Mouse (Mus musculus) hindbrain, embryonic 12.5 days (tissue): Measurements from ENCODE around the gene March2. TPM values are rescaled to one million over a fixed set of nuclear protein-coding genes. Genes with fewer than 3 reads are reported as not detected.

Experiments used
- ATAC-seq: fragments of 200-750 bp; cut with Nextera tagmentation; 2 replicates; pipeline ENCODE4 v1.8.0; 2017; ENCODE audit warnings: moderate TSS enrichment; ENCODE audit not compliant: low FRiP score
- H3K27ac ChIP-seq: fragments of 300-500 bp; sonication (generic); 2 replicates; pipeline ENCODE4 v1.5.1; 2016; ENCODE audit warnings: mild to moderate bottlenecking
- H3K27me3 ChIP-seq: fragments of 300-500 bp; sonication (generic); 2 replicates; pipeline ENCODE4 v1.6.1; 2016; ENCODE audit warnings: mild to moderate bottlenecking
- H3K36me3 ChIP-seq: fragments of 300-500 bp; sonication (generic); 2 replicates; pipeline ENCODE4 v1.6.1; 2016; ENCODE audit warnings: mild to moderate bottlenecking
- H3K4me1 ChIP-seq: fragments of 300-500 bp; sonication (generic); 2 replicates; pipeline ENCODE4 v1.6.1; 2016
- H3K4me2 ChIP-seq: fragments of 300-500 bp; sonication (generic); replicated peaks from 2 replicates; pipeline ENCODE4 v1.6.1; 2016; ENCODE audit warnings: mild to moderate bottlenecking
- H3K4me3 ChIP-seq: fragments of 300-500 bp; sonication (generic); 2 replicates; pipeline ENCODE4 v1.5.1; 2016; ENCODE audit warnings: mild to moderate bottlenecking
- H3K9ac ChIP-seq: fragments of 300-500 bp; sonication (generic); 2 replicates; pipeline ENCODE4 v1.6.1; 2016; ENCODE audit warnings: mild to moderate bottlenecking, moderate library complexity
- H3K9me3 ChIP-seq: fragments of 300-500 bp; sonication (generic); replicated peaks from 2 replicates; pipeline ENCODE4 v1.6.1; 2016; ENCODE audit warnings: mild to moderate bottlenecking
- WGBS: fragments of 180-500 bp; shearing (Covaris S2); methylation state at CpG from one replicate; pipeline ENCODE4 v1.1.7; 2016; 5-methylcytosine and 5-hydroxymethylcytosine counted together
- polyA plus RNA-seq: library from polyadenylated mRNA; unstranded; fragments of >200 nt; fragmentation: Nextera tagmentation; extraction: Ambion mirVana; gene quantifications from 2 replicates; pipeline ENCODE4 v1.2.1, GENCODE M21; 2016

March2 gene
- polyA plus RNA-seq, 1 experiment from 2014 or later = 53.4 TPM

DNA sequence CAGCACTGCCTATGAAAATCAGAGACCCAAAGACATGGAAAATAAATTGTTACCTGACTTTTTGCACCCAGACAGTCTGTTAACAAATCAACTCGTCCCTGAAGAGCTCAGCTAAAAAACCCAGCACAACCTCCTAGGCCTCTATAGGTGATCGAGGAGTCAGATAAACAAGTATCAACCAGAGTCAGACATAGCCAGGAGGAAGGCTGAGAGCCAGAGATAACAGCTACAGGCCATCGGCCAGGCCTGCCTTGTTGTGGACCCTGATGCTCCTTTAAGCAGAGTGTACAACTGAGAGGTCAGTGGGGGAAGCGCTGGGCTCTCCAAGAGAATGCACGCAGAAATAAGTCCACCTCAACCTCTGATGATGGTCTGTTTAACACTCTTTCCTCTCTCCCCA lies 5.2 kb downstream of the March2 start:
- H3K4me2 ChIP-seq = no peak overlapping the region
- H3K36me3 ChIP-seq = peaks cover 23% of the 10 kb centered on the region
- H3K4me3 ChIP-seq = no peak overlapping the region
- no peak for ATAC-seq
- H3K9me3 ChIP-seq = no peaks in the 10 kb centered on the region
- no peaks in the 10 kb centered on the region for H3K27me3 ChIP-seq
- peaks cover 3% of the 10 kb centered on the region; the same call in 1 of the 2 replicates for H3K4me1 ChIP-seq
- H3K27ac ChIP-seq = no peak overlapping the region
- 85% methylated on average over 5 of the region's 5 CpGs for WGBS
- H3K9ac ChIP-seq = no peak overlapping the region

- Histone ChIP-seq H3K4me3 (no peak overlapping the region), H3K9ac (no peak overlapping the region), H3K27me3 (no peaks in the 10 kb centered on the region), H3K9me3 (no peaks in the 10 kb centered on the region), H3K27ac (no peak overlapping the region), H3K4me1 (no peaks in the 10 kb centered on the region), H3K36me3 (peaks cover 46% of the 10 kb centered on the region), H3K4me2 (no peak overlapping the region)
- no peak for ATAC-seq
- 79% methylated on average over 3 of the region's 3 CpGs for WGBS
Observed at GRCm38 (mm10) chr17:33709834-33710233, 8.6 kb downstream of the March2 start.

DNA sequence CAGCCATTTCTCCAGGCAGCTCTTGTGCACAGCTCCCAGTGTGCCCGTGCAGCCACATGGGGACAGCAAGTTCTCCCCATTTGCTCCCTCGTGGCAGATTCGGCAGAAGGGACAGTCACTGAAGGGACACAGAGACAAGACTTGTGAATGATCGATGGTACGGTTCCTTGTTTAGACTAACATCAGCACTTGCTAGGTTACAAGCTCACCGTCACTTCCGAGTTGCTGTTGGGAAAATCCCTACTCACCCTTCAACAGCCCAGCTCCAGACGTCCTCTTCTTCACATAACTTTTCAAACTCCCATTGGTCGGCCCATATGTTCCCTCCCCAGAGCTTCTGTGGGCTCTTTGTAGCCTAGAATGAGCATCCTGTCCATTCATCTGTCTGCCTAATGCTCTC lies 15.4 kb downstream of the March2 start:
- WGBS = 88% methylated on average over 9 of the region's 9 CpGs

DNA sequence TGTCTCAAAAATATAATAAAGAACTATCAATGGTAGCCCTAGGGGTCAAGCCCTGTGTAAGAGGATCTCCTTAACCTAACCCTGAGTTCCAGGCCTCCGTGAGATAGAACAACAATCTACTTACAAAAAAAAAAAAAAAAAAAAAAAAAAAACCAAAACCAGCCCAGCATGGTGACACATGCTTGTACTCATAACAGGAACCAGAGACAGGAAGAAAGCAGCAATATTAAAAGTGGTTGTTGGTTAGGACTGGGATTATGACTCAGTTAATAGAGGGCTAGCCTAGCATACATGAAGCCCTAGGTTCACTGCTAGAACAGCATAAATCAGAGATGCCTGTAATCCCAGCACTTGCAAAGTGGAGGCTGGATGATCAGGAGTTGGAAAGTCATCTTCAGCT lies 16.3 kb downstream of the March2 start:
- Histone ChIP-seq H3K36me3 (peaks cover 57% of the 10 kb centered on the region), H3K4me3 (no peak overlapping the region), H3K27me3 (no peaks in the 10 kb centered on the region), H3K9me3 (no peaks in the 10 kb centered on the region), H3K27ac (no peak overlapping the region), H3K4me2 (no peak overlapping the region), H3K9ac (no peak overlapping the region), H3K4me1 (no peaks in the 10 kb centered on the region)
- 78% methylated on average over 1 of the region's 1 CpGs for WGBS
- ATAC-seq = no peak

More for the DNA sequence above, 15.4 kb downstream of the March2 start:
- Histone ChIP-seq H3K4me1 (no peaks in the 10 kb centered on the region), H3K4me3 (no peak overlapping the region), H3K36me3 (peaks cover 56% of the 10 kb centered on the region), H3K27me3 (no peaks in the 10 kb centered on the region), H3K27ac (no peak overlapping the region), H3K4me2 (no peak overlapping the region), H3K9me3 (no peaks in the 10 kb centered on the region), H3K9ac (no peak overlapping the region)
- no peak for ATAC-seq

GRCm38 (mm10) chr17:33695471-33695870 lies 23.0 kb downstream of the March2 start:
- H3K4me2 ChIP-seq = no peak overlapping the region
- no peak for ATAC-seq
- H3K36me3 ChIP-seq = peaks cover 63% of the 10 kb centered on the region
- no peak overlapping the region for H3K4me3 ChIP-seq
- WGBS = 74% methylated on average over 1 of the region's 1 CpGs
- H3K9me3 ChIP-seq = no peaks in the 10 kb centered on the region
- no peaks in the 10 kb centered on the region for H3K27me3 ChIP-seq
- H3K9ac ChIP-seq = no peak overlapping the region
- H3K27ac ChIP-seq = no peak overlapping the region
- H3K4me1 ChIP-seq = no peaks in the 10 kb centered on the region

DNA sequence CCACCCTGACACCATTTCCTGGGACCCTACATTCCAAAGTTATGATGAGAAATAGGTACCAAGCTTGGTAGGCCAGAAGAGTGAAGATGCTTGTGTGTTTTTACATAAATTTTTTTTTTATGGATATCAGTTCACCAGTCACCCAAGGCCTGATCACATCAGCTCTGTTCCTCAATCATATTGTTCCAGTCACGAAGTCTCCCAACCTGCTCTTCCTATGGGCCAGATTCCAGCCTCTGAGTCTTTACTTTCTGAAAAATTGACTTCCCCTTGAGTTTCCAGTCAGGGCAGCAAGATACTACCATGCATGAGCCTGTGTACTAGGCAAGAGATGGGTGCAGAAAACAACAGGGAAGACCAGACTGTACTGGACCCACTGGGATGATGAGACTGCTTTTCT lies 31.7 kb downstream of the March2 start, which contains the start of gene Hnrnpm:
Gene Hnrnpm (minus strand): TSS at position 101 of the 400 bp plus-strand sequence.
- peak within 1 kb of the TSS; percentile 83; the same call in 1 of the 2 replicates for H3K9ac ChIP-seq
- 90% methylated on average over 1 of the region's 1 CpGs for WGBS

GRCm38 (mm10) chr17:33685249-33685653 lies 33.2 kb downstream of the March2 start:
- under 1% methylated on average over 42 of the region's 42 CpGs for WGBS
- H3K27me3 ChIP-seq = no peaks in the 10 kb centered on the region
- no peaks in the 10 kb centered on the region for H3K36me3 ChIP-seq
- peak overlapping the region; percentile 83 for H3K9ac ChIP-seq
- peaks cover 35% of the 10 kb centered on the region for H3K4me1 ChIP-seq
- ATAC-seq = peak; percentile 98
- peak overlapping the region; percentile 78 for H3K4me3 ChIP-seq
- peak overlapping the region; percentile 92 for H3K27ac ChIP-seq
- H3K4me2 ChIP-seq = peak overlapping the region; percentile 96
- H3K9me3 ChIP-seq = no peaks in the 10 kb centered on the region

More for the DNA sequence above, 31.7 kb downstream of the March2 start, which contains the start of gene Hnrnpm:
- Histone ChIP-seq H3K9me3 (no peaks in the 10 kb centered on the region), H3K4me2 (peak within 1 kb of the TSS; percentile 96), H3K27ac (peak within 1 kb of the TSS; percentile 92; the same call in 1 of the 2 replicates), H3K36me3 (peaks cover 7% of the 10 kb centered on the region), H3K4me1 (peaks cover 30% of the 10 kb centered on the region), H3K27me3 (no peaks in the 10 kb centered on the region), H3K4me3 (peak within 1 kb of the TSS; percentile 78)
- no peak for ATAC-seq

DNA sequence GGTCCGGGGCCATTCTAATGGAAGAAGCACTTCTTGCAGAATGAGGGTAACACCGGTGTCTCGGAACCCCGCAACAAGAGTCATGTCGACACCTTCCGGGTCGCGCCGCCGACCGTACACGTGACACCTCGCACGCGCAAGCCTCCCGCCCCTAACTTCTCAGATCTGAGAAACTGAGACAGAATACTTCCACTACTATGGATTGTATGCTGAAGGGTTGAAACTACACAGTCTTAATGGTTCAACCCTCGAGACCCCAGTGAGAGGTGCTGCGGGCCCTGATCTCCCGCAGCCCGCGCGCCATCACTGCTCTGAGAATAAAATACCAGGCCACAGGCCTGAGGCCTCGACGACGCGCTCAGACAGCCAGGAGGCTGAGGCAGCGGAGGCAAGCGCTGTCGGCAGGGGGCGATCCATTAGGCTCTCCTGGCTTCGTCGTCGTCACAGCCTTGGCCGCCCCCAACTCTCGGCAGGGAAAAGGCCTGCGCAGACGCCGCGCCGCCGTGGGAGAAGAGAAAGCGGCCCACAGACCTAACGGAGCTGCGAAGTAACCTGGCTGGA lies 33.7 kb downstream of the March2 start:
- no peaks in the 10 kb centered on the region for H3K9me3 ChIP-seq
- peak overlapping the region; percentile 92 for H3K27ac ChIP-seq
- no peaks in the 10 kb centered on the region for H3K36me3 ChIP-seq
- H3K9ac ChIP-seq = peak overlapping the region; percentile 83
- WGBS = under 1% methylated on average over 41 of the region's 44 CpGs
- H3K27me3 ChIP-seq = no peaks in the 10 kb centered on the region
- H3K4me3 ChIP-seq = peak overlapping the region; percentile 78
- H3K4me2 ChIP-seq = peak overlapping the region; percentile 96
- peaks cover 36% of the 10 kb centered on the region for H3K4me1 ChIP-seq
- ATAC-seq = peak; percentile 91

GRCm38 (mm10) chr17:33681767-33682166 lies 36.7 kb downstream of the March2 start:
- Histone ChIP-seq H3K36me3 (peaks cover 8% of the 10 kb centered on the region; the same call in 1 of the 2 replicates), H3K9ac (no peak overlapping the region), H3K9me3 (no peaks in the 10 kb centered on the region), H3K27ac (no peak overlapping the region), H3K4me2 (peak overlapping the region; percentile 96), H3K4me1 (peaks cover 39% of the 10 kb centered on the region), H3K4me3 (no peak overlapping the region), H3K27me3 (no peaks in the 10 kb centered on the region)
- ATAC-seq = no peak

- Histone ChIP-seq H3K4me3 (no peak overlapping the region), H3K9ac (no peak overlapping the region), H3K4me2 (no peak overlapping the region), H3K36me3 (peaks cover 19% of the 10 kb centered on the region; the same call in 1 of the 2 replicates), H3K27me3 (no peaks in the 10 kb centered on the region), H3K27ac (no peak overlapping the region), H3K4me1 (peaks cover 30% of the 10 kb centered on the region), H3K9me3 (no peaks in the 10 kb centered on the region)
- no peak for ATAC-seq
Observed at GRCm38 (mm10) chr17:33678771-33679170, 39.7 kb downstream of the March2 start.

DNA sequence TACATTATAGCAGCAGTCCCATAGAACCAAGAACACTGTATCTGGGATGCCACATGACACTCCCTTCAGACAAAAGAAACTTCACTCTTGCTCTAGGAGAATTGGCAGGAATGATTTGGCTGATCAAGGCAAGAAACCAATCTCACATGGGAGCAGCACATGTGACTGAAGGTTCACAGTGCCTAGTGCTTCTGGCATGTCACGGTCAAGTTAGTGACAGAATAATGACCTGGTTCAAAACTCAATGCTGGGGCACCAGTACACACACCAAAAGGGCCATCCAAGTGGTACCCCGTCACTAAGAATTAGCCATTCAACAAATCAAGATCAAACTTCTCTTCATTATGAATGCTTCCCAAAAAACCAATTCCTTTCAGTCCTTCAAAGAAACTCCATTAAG lies 42.4 kb downstream of the March2 start:
- WGBS = 85% methylated on average over 2 of the region's 2 CpGs

GRCm38 (mm10) chr17:33675452-33675851 lies 43.0 kb downstream of the March2 start:
- no peak for ATAC-seq
- no peak overlapping the region for H3K27ac ChIP-seq
- H3K4me2 ChIP-seq = no peak overlapping the region
- H3K4me3 ChIP-seq = no peak overlapping the region
- H3K9ac ChIP-seq = no peak overlapping the region
- H3K4me1 ChIP-seq = peaks cover 6% of the 10 kb centered on the region; the same call in 1 of the 2 replicates
- peaks cover 19% of the 10 kb centered on the region; the same call in 1 of the 2 replicates for H3K36me3 ChIP-seq
- H3K27me3 ChIP-seq = no peaks in the 10 kb centered on the region
- no peaks in the 10 kb centered on the region for H3K9me3 ChIP-seq

More for the DNA sequence above, 42.4 kb downstream of the March2 start:
- no peak overlapping the region for H3K9ac ChIP-seq
- H3K36me3 ChIP-seq = peaks cover 19% of the 10 kb centered on the region; the same call in 1 of the 2 replicates
- peaks cover 9% of the 10 kb centered on the region; the same call in 1 of the 2 replicates for H3K4me1 ChIP-seq
- no peaks in the 10 kb centered on the region for H3K27me3 ChIP-seq
- no peak overlapping the region for H3K4me3 ChIP-seq
- ATAC-seq = no peak
- H3K4me2 ChIP-seq = no peak overlapping the region
- no peak overlapping the region for H3K27ac ChIP-seq
- no peaks in the 10 kb centered on the region for H3K9me3 ChIP-seq

DNA sequence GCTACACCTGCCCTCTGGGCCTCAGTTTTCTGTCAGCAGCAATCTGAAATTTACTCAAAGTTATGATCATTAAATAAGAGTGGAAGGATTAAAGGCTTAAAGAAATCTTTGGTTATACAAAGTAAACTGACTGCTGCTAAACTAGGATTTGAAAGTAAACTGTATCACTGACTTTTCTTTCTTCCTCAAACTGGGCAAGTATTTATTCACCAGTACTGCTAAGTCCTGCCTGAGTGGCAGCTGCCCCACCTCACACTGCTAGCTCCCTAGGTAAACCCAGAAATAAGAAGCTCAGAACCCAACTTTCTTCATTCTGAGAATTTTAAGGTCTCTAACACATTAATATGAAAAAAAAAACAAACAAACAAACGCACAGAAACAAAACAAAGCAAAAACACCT lies 44.6 kb downstream of the March2 start:
- Histone ChIP-seq H3K4me2 (no peak overlapping the region), H3K36me3 (peaks cover 19% of the 10 kb centered on the region; the same call in 1 of the 2 replicates), H3K9me3 (no peaks in the 10 kb centered on the region), H3K27ac (no peak overlapping the region), H3K9ac (no peak overlapping the region), H3K4me1 (peaks cover 3% of the 10 kb centered on the region; the same call in 1 of the 2 replicates), H3K4me3 (no peak overlapping the region), H3K27me3 (no peaks in the 10 kb centered on the region)
- WGBS = 76% methylated on average over 1 of the region's 1 CpGs
- ATAC-seq = no peak
